Mouse (Mus musculus): Measurements from ENCODE around the gene Olfr1457. TPM values are rescaled to one million over a fixed set of nuclear protein-coding genes. Genes with fewer than 3 reads are reported as not detected.

Gene Olfr1457
- polyA plus RNA-seq (2015; fragmentation: Nextera tagmentation; extraction: Ambion mirVana): not detected in 2 replicates

GRCm38 (mm10) chr19:13097791-13098190, at the start of gene Olfr1457:
Gene Olfr1457, minus strand, starts transcription at chr19:13097891.
- Histone ChIP-seq H3K9me3 (replicated peaks; ENCODE audit: low read length) (no peaks in the 10 kb centered on the region), H3K4me1 (replicated peaks; ENCODE audit: insufficient read depth, low read length) (no peaks in the 10 kb centered on the region), H3K4me2 (ENCODE audit: low read length) (no peak within 1 kb of the TSS), H3K4me3 (replicated peaks; ENCODE audit: low read depth, low read length) (no peak within 1 kb of the TSS), H3K36me3 (ENCODE audit: insufficient read depth, low read length) (no peaks in the 10 kb centered on the region), H3K27ac (no peak within 1 kb of the TSS), H3K27me3 (ENCODE audit: insufficient read depth, low read length) (no peaks in the 10 kb centered on the region), H3K9ac (ENCODE audit: low read depth, low read length) (no peak within 1 kb of the TSS)
- no peak for DNase-seq (ENCODE audit: low spot score)
- no peak for TF ChIP-seq CTCF (IDR thresholded peaks at IDR 0.05; ENCODE audit: low read depth)
- WGBS: 66% methylated on average over 2 of the region's 2 CpGs
- ATAC-seq (replicated peaks; ENCODE audit: low FRiP score, low read depth): no peak

GRCm38 (mm10) chr19:13106675-13107074, 9.0 kb upstream of the Olfr1457 start, which contains the start of gene Olfr1458:
Gene Olfr1458, minus strand, starts transcription at chr19:13106775.
- H3K27me3 ChIP-seq (ENCODE audit: insufficient read depth, low read length): no peaks in the 10 kb centered on the region
- no peak within 1 kb of the TSS for H3K4me3 ChIP-seq (replicated peaks; ENCODE audit: low read depth, low read length)
- H3K4me2 ChIP-seq (ENCODE audit: low read length): no peak within 1 kb of the TSS
- no peak for DNase-seq (ENCODE audit: low spot score)
- H3K27ac ChIP-seq: no peak within 1 kb of the TSS
- no peak for TF ChIP-seq CTCF (IDR thresholded peaks at IDR 0.05; ENCODE audit: low read depth)
- H3K4me1 ChIP-seq (replicated peaks; ENCODE audit: insufficient read depth, low read length): no peaks in the 10 kb centered on the region
- H3K9me3 ChIP-seq (replicated peaks; ENCODE audit: low read length): no peaks in the 10 kb centered on the region
- no peaks in the 10 kb centered on the region for H3K36me3 ChIP-seq (ENCODE audit: insufficient read depth, low read length)
- no peak for ATAC-seq (replicated peaks; ENCODE audit: low FRiP score, low read depth)
- no peak within 1 kb of the TSS for H3K9ac ChIP-seq (ENCODE audit: low read depth, low read length)
- 78% methylated on average over 3 of the region's 3 CpGs for WGBS

DNA sequence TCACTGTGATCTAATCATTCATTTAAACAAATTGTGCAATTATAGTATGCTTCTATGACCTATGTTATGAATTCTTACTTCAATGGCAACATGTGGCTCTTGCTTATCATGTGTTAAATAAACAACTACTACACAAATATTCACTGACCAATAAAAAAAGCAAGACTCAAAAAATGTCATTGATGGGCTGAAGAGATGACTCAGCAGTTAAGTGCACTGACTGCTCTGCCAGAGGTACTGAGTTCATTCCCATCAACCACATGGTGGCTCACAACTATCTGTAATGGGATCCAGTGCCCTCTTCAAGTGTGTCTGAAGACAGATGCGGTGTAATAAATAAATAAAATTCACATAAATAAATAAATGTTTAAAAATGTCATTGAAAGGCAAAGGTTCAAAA, 3.8 kb downstream of the Olfr1457 start:
- TF ChIP-seq CTCF (IDR thresholded peaks at IDR 0.05; ENCODE audit: low read depth): no peak
- DNase-seq (ENCODE audit: low spot score) (no peak), ATAC-seq (replicated peaks; ENCODE audit: low FRiP score, low read depth) (no peak)
- H3K36me3 ChIP-seq (ENCODE audit: insufficient read depth, low read length): no peaks in the 10 kb centered on the region
- H3K27ac ChIP-seq: no peak overlapping the region
- H3K27me3 ChIP-seq (ENCODE audit: insufficient read depth, low read length): no peaks in the 10 kb centered on the region
- H3K9me3 ChIP-seq (replicated peaks; ENCODE audit: low read length): no peaks in the 10 kb centered on the region
- 97% methylated on average over 1 of the region's 1 CpGs for WGBS
- no peak overlapping the region for H3K9ac ChIP-seq (ENCODE audit: low read depth, low read length)
- no peaks in the 10 kb centered on the region for H3K4me1 ChIP-seq (replicated peaks; ENCODE audit: insufficient read depth, low read length)
- no peak overlapping the region for H3K4me2 ChIP-seq (ENCODE audit: low read length)
- H3K4me3 ChIP-seq (replicated peaks; ENCODE audit: low read depth, low read length): no peak overlapping the region

DNA sequence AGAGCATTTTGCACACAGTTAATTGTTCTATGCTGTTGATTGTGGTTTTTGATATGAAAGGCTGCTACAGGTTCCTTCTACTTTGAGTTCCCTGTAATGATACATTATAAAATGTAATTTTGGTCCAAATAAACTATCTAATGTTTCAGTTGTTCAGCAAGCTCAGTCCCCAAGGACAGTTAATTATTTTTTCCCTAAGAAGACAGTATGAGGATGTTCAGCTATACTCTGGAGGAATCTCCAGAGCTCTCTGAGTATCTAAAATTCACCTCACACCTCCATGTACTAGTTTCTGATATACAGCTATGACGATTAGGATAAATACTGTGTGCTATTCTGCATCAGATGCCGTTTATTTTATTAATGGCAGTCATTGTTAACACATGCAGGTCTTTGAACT, 37.4 kb downstream of the Olfr1457 start, which contains the start of gene Olfr1454:
Gene Olfr1454, plus strand, starts transcription at position 301 of the 400 bp plus-strand sequence.
- no peak for TF ChIP-seq CTCF (IDR thresholded peaks at IDR 0.05; ENCODE audit: low read depth)
- 71% methylated on average over 2 of the region's 2 CpGs for WGBS
- DNase-seq (ENCODE audit: low spot score) (no peak), ATAC-seq (replicated peaks; ENCODE audit: low FRiP score, low read depth) (no peak)
- Histone ChIP-seq H3K4me1 (replicated peaks; ENCODE audit: insufficient read depth, low read length) (no peaks in the 10 kb centered on the region), H3K4me2 (ENCODE audit: low read length) (no peak within 1 kb of the TSS), H3K4me3 (replicated peaks; ENCODE audit: low read depth, low read length) (no peak within 1 kb of the TSS), H3K36me3 (ENCODE audit: insufficient read depth, low read length) (no peaks in the 10 kb centered on the region), H3K27ac (no peak within 1 kb of the TSS), H3K27me3 (ENCODE audit: insufficient read depth, low read length) (no peaks in the 10 kb centered on the region), H3K9ac (ENCODE audit: low read depth, low read length) (no peak within 1 kb of the TSS), H3K9me3 (replicated peaks; ENCODE audit: low read length) (no peaks in the 10 kb centered on the region)

Other genes with a start within 250 kb of the Olfr1457 start
- not detected in 2 replicates for gene Olfr1444, start 240.6 kb downstream of the Olfr1457 start, polyA plus RNA-seq (2015; fragmentation: Nextera tagmentation; extraction: Ambion mirVana)
- not detected in 2 replicates for gene Olfr1445, start 214.0 kb downstream of the Olfr1457 start, polyA plus RNA-seq (2015; fragmentation: Nextera tagmentation; extraction: Ambion mirVana)
- gene Olfr1446, start 204.4 kb downstream of the Olfr1457 start, polyA plus RNA-seq (2015; fragmentation: Nextera tagmentation; extraction: Ambion mirVana): not detected in 2 replicates
- not detected in 2 replicates for gene Olfr1447, start 194.1 kb downstream of the Olfr1457 start, polyA plus RNA-seq (2015; fragmentation: Nextera tagmentation; extraction: Ambion mirVana)
- not detected in 2 replicates for gene Olfr1448, start 173.5 kb downstream of the Olfr1457 start, polyA plus RNA-seq (2015; fragmentation: Nextera tagmentation; extraction: Ambion mirVana)
- gene Olfr1449, start 167.1 kb downstream of the Olfr1457 start, polyA plus RNA-seq (2015; fragmentation: Nextera tagmentation; extraction: Ambion mirVana): not detected in 2 replicates
- not detected in 2 replicates for gene Olfr1450, start 147.6 kb downstream of the Olfr1457 start, polyA plus RNA-seq (2015; fragmentation: Nextera tagmentation; extraction: Ambion mirVana)
- not detected in 2 replicates for gene Olfr1451, start 102.9 kb downstream of the Olfr1457 start, polyA plus RNA-seq (2015; fragmentation: Nextera tagmentation; extraction: Ambion mirVana)
- not detected in 2 replicates for gene Olfr1453, start 69.6 kb downstream of the Olfr1457 start, polyA plus RNA-seq (2015; fragmentation: Nextera tagmentation; extraction: Ambion mirVana)
- not detected in 2 replicates for gene Olfr1454, start 37.3 kb downstream of the Olfr1457 start, polyA plus RNA-seq (2015; fragmentation: Nextera tagmentation; extraction: Ambion mirVana)
- not detected in 2 replicates for gene Olfr1458, start 8.9 kb upstream of the Olfr1457 start, polyA plus RNA-seq (2015; fragmentation: Nextera tagmentation; extraction: Ambion mirVana)
- gene Olfr1459, start 51.7 kb upstream of the Olfr1457 start, polyA plus RNA-seq (2015; fragmentation: Nextera tagmentation; extraction: Ambion mirVana): not detected in 2 replicates
- not detected in 2 replicates for gene Olfr1461, start 65.1 kb upstream of the Olfr1457 start, polyA plus RNA-seq (2015; fragmentation: Nextera tagmentation; extraction: Ambion mirVana)
- not detected in 2 replicates for gene Olfr1462, start 87.8 kb upstream of the Olfr1457 start, polyA plus RNA-seq (2015; fragmentation: Nextera tagmentation; extraction: Ambion mirVana)
- gene Olfr1463, start 133.4 kb upstream of the Olfr1457 start, polyA plus RNA-seq (2015; fragmentation: Nextera tagmentation; extraction: Ambion mirVana): not detected in 2 replicates
- not detected in 2 replicates for gene Olfr1465, start 217.7 kb upstream of the Olfr1457 start, polyA plus RNA-seq (2015; fragmentation: Nextera tagmentation; extraction: Ambion mirVana)
- gene Olfr1466, start 241.0 kb upstream of the Olfr1457 start, polyA plus RNA-seq (2015; fragmentation: Nextera tagmentation; extraction: Ambion mirVana): not detected in 2 replicates